Mouse (Mus musculus): ENCODE measurements around the gene Gtf3c6.

GRCm38 (mm10) chr10:40218874-40219273, 39.0 kb downstream of the Gtf3c6 start:
- TF ChIP-seq POLR2A (IDR thresholded peaks at IDR 0.05; ENCODE audit: extremely low read depth, insufficient read depth, low read length), result no peak
- no peak for TF ChIP-seq CTCF (IDR thresholded peaks at IDR 0.05; ENCODE audit: extremely low read depth, insufficient read depth, low read length)

Measured in cortical plate, adult 2 months (tissue).